Mouse (Mus musculus) layer of hippocampus, adult 6 months (tissue): ENCODE results near the gene Pik3c2a. TPM values are rescaled to one million over a fixed set of nuclear protein-coding genes. Genes with fewer than 3 reads are reported as not detected.

Experiments used
- long read RNA-seq, 2 experiments: library from polyadenylated mRNA; unstranded; transcript quantifications; one replicate each; pipeline ENCODE4 v2.0.0; 2019 to 2020
- polyA plus RNA-seq: library from polyadenylated mRNA; unstranded; fragments of <200 nt; fragmentation: Nextera tagmentation; gene quantifications from 2 replicates; pipeline ENCODE4 v1.2.3, GENCODE M21; 2021

Gene Pik3c2a
- polyA plus RNA-seq: 2.7 and 2.9 TPM in 2 replicates
- long read RNA-seq, experiment 1, partial matches to known transcripts: 5 of 5 reads
- long read RNA-seq, experiment 1, other reads (novel, unspliced or antisense): 0 of 5 reads
- long read RNA-seq, experiment 2, partial matches to known transcripts: 6 of 12 reads
- long read RNA-seq, experiment 2, other reads (novel, unspliced or antisense): 4 of 12 reads

GRCm38 (mm10) chr7:116443004-116443696 is at the start of gene Pik3c2a:
Pik3c2a (minus strand) TSS chr7:116443449.

GRCm38 (mm10) chr7:116333713-116334668 is 109.3 kb downstream of the Pik3c2a start, which contains the start of gene Rps13:
Rps13 (minus strand) TSS chr7:116334195.

GRCm38 (mm10) chr7:116307871-116308631 is 135.2 kb downstream of the Pik3c2a start, which contains the start of gene Plekha7:
Plekha7 (minus strand) TSS chr7:116308376.

Other genes with a start within 250 kb of the Pik3c2a start
- 2.6 TPM in 2 replicates for gene Plekha7, start 135.1 kb downstream of the Pik3c2a start, polyA plus RNA-seq
- gene Rps13, start 109.3 kb downstream of the Pik3c2a start, polyA plus RNA-seq: 1,838 and 2,051 TPM in 2 replicates
- gene Nucb2, start 60.9 kb upstream of the Pik3c2a start, polyA plus RNA-seq: 28.2 and 33.8 TPM in 2 replicates